Mouse (Mus musculus): ENCODE data around the gene A430078G23Rik.

DNA sequence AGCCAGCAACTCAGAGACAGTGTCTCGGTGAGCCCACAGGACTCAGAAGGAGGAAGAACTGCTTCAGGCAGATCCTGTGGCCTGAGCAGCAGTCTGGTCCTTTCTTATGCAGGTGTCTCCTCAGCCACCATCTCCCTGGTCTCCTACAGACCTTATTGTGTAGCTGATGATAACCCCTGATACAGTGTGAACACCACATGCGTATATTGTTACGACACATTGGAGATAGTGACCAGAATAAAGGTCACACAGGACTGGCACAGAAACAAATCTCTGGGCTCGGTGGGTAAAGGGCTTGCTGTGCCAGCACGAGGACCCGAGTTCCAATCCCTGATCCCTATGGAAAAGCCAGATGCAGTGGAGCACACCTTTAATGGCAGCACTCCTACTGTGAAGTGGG lies 62.4 kb downstream of the A430078G23Rik start:
- TF ChIP-seq HCFC1 (IDR thresholded peaks at IDR 0.05; ENCODE audit: borderline replicate concordance, insufficient read depth, low read length) (no peak), CHD2 (IDR thresholded peaks at IDR 0.05; ENCODE audit: low read depth, low read length) (no peak), ZNF384 (IDR thresholded peaks at IDR 0.05; ENCODE audit: low read depth, low read length) (no peak), MAFK (IDR thresholded peaks at IDR 0.05; ENCODE audit: insufficient read depth, low read depth, low read length) (no peak)

All from ES-E14 (cell line).